20 mouse cellular contexts compared by ENCODE assay signal in genomic region chr12:117236020-117236734, GRCm38 (mm10).
"Had no signal": no experiment of that assay in that cellular context is flagged by ENCODE, and none has a peak within 500 bp of the region (broad histone marks: within the 10 kb centered on the region; RNA-seq: fewer than 3 reads in every experiment).

No protein-coding gene starts in this region.

- H3K4me3 ChIP-seq: left cerebral cortex, adult 2 months; limb, embryonic 12.5 days; limb, embryonic 15.5 days; midbrain, embryonic 13.5 days; neural tube, embryonic 12.5 days; neural tube, embryonic 15.5 days had no signal

- H3K27ac ChIP-seq: kidney, postnatal 0 days; left cerebral cortex, adult 2 months; limb, embryonic 12.5 days; limb, embryonic 15.5 days; liver, embryonic 14.5 days; macrophage; neural tube, embryonic 12.5 days; neural tube, embryonic 15.5 days had no signal

- DNase-seq: kidney, adult 2 months; kidney, postnatal 25 days; layer of hippocampus, postnatal 36 days; left cerebral cortex, postnatal 4 days; liver, postnatal 0 days; lung, embryonic 14.5 days; thymus, adult 18-20 months; thymus, postnatal 36 days had no signal

- H3K4me2 ChIP-seq: limb, embryonic 12.5 days; limb, embryonic 15.5 days; liver, embryonic 11.5 days; lung, embryonic 14.5 days; midbrain, embryonic 13.5 days; neural tube, embryonic 12.5 days; neural tube, embryonic 15.5 days had no signal

- H3K27me3 ChIP-seq: limb, embryonic 15.5 days; midbrain, embryonic 13.5 days; neural tube, embryonic 12.5 days; neural tube, embryonic 15.5 days had no signal

- H3K36me3 ChIP-seq: limb, embryonic 12.5 days; limb, embryonic 15.5 days had no signal

- H3K9me3 ChIP-seq: limb, embryonic 12.5 days; limb, embryonic 15.5 days; midbrain, embryonic 13.5 days; neural tube, embryonic 12.5 days; neural tube, embryonic 15.5 days had no signal

- H3K4me1 ChIP-seq: limb, embryonic 15.5 days; neural tube, embryonic 15.5 days had no signal

- H3K9ac ChIP-seq: limb, embryonic 12.5 days; limb, embryonic 15.5 days; liver, embryonic 14.5 days; liver, postnatal 0 days; lung, embryonic 14.5 days; midbrain, embryonic 13.5 days; neural tube, embryonic 12.5 days; neural tube, embryonic 15.5 days had no signal

- ATAC-seq: intestine, postnatal 0 days; liver, postnatal 0 days; lung, postnatal 0 days; midbrain, embryonic 13.5 days had no signal
